12 mouse cellular contexts compared by ENCODE assay signal in genomic region chr11:65271000-65271399, GRCm38 (mm10). TPM values are rescaled to one million over a fixed set of nuclear protein-coding genes. Genes with fewer than 3 reads are reported as not detected.
DNase-seq lines count a peak whose midpoint lies in the region; ATAC-seq and TF ChIP-seq lines count a peak whose summit lies in the region.
"Had no signal": no experiment of that assay in that cellular context is flagged by ENCODE, and none has a peak within 500 bp of the region (broad histone marks: within the 10 kb centered on the region; RNA-seq: fewer than 3 reads in every experiment).

No protein-coding gene starts in this region.

- H3K9ac ChIP-seq in heart, adult 2 months (ENCODE audit: low read depth, low read length), result no peak overlapping the region
- H3K9ac ChIP-seq in midbrain, embryonic 12.5 days (replicated peaks), result no peak overlapping the region
- peak overlapping the region; percentile 91; the same call in 1 of the 2 replicates for H3K9ac ChIP-seq in heart, embryonic 16.5 days (ENCODE audit: low read length)
- no peak overlapping the region for H3K9ac ChIP-seq in stomach, embryonic 14.5 days (replicated peaks; ENCODE audit: low read depth, low read length)
- H3K9ac ChIP-seq: liver, embryonic 12.5 days; neural tube, embryonic 12.5 days had no signal

- peak overlapping the region; percentile 88 for H3K27ac ChIP-seq in heart, adult 2 months
- H3K27ac ChIP-seq in midbrain, embryonic 12.5 days (replicated peaks), result no peak overlapping the region
- no peak overlapping the region for H3K27ac ChIP-seq in midbrain, embryonic 10.5 days (replicated peaks)
- peak overlapping the region; percentile 97 for H3K27ac ChIP-seq in heart, embryonic 16.5 days (ENCODE audit: low read length)
- no peak overlapping the region for H3K27ac ChIP-seq in stomach, embryonic 14.5 days (ENCODE audit: low read length)
- H3K27ac ChIP-seq: liver, embryonic 12.5 days; neural tube, embryonic 12.5 days had no signal

- peak in 1 of 2 experiments; percentile 39 for DNase-seq in heart, adult 2 months
- no peak for DNase-seq in heart, postnatal 25 days (ENCODE audit: low spot score)
- no peak for DNase-seq in midbrain, embryonic 10.5 days (ENCODE audit: low spot score)
- DNase-seq in frontal cortex, postnatal 10 days (ENCODE audit: low spot score in 2 of 2), result no peak
- no peak for DNase-seq in cerebellum, adult 8-10 months
- DNase-seq: kidney, postnatal 36 days; right cerebral cortex, postnatal 14 days had no signal

- ATAC-seq in midbrain, embryonic 12.5 days (ENCODE audit: low FRiP score, low read depth), result no peak
- ATAC-seq in heart, embryonic 16.5 days (replicated peaks; ENCODE audit: extremely low read depth, insufficient read depth, low FRiP score), result no peak; the same call in 1 of the 2 replicates
- ATAC-seq in stomach, embryonic 14.5 days (ENCODE audit: insufficient number of reproducible peaks, insufficient read depth, low FRiP score, low read depth), result no peak
- ATAC-seq: liver, embryonic 12.5 days had no signal

- H3K4me3 ChIP-seq in heart, adult 2 months, result no peak overlapping the region
- H3K4me3 ChIP-seq in midbrain, embryonic 12.5 days, result no peak overlapping the region
- H3K4me3 ChIP-seq in midbrain, embryonic 10.5 days, result no peak overlapping the region
- peak overlapping the region; percentile 66 for H3K4me3 ChIP-seq in heart, embryonic 16.5 days (ENCODE audit: low read length)
- peak overlapping the region; percentile 44; the same call in 1 of the 2 replicates for H3K4me3 ChIP-seq in stomach, embryonic 14.5 days (ENCODE audit: low read depth, low read length)
- H3K4me3 ChIP-seq: liver, embryonic 12.5 days had no signal

- no peaks in the 10 kb centered on the region for H3K79me2 ChIP-seq in heart, adult 2 months (replicated peaks; ENCODE audit: control insufficient read depth, insufficient read depth, low read length)

- H3K9me3 ChIP-seq in midbrain, embryonic 12.5 days, result no peaks in the 10 kb centered on the region
- H3K9me3 ChIP-seq in midbrain, embryonic 10.5 days (replicated peaks), result no peaks in the 10 kb centered on the region
- no peaks in the 10 kb centered on the region for H3K9me3 ChIP-seq in heart, embryonic 16.5 days (replicated peaks; ENCODE audit: control insufficient read depth, low read length)
- no peaks in the 10 kb centered on the region for H3K9me3 ChIP-seq in stomach, embryonic 14.5 days (ENCODE audit: control insufficient read depth, low read depth, low read length)
- H3K9me3 ChIP-seq: liver, embryonic 12.5 days; neural tube, embryonic 12.5 days had no signal

- no peak for TF ChIP-seq POLR2A in heart, adult 2 months (IDR thresholded peaks at IDR 0.05; ENCODE audit: insufficient read depth, low read depth, low read length)

- no peaks in the 10 kb centered on the region for H3K4me1 ChIP-seq in heart, adult 2 months (ENCODE audit: control insufficient read depth, insufficient read depth, low read length)
- H3K4me1 ChIP-seq in midbrain, embryonic 12.5 days, result peaks cover 12% of the 10 kb centered on the region
- peaks cover 25% of the 10 kb centered on the region for H3K4me1 ChIP-seq in midbrain, embryonic 10.5 days
- H3K4me1 ChIP-seq in heart, embryonic 16.5 days (ENCODE audit: control insufficient read depth, insufficient read depth, low read length), result peaks cover 11% of the 10 kb centered on the region
- no peaks in the 10 kb centered on the region for H3K4me1 ChIP-seq in stomach, embryonic 14.5 days (ENCODE audit: control insufficient read depth, insufficient read depth, low read length)
- H3K4me1 ChIP-seq: liver, embryonic 12.5 days had no signal

- intact Hi-C loops in heart, adult 2 months (cut with DNase I), result loop anchor here (2.0 to 5.0 kb wide), 2 partner anchors 28 to 361 kb away; no protein-coding TSS in a partner anchor
- intact Hi-C loops in heart, postnatal 25 days (cut with DNase I), result no loop called here

- H3K36me3 ChIP-seq in heart, adult 2 months (ENCODE audit: control insufficient read depth, insufficient read depth, low read length), result no peaks in the 10 kb centered on the region
- no peaks in the 10 kb centered on the region for H3K36me3 ChIP-seq in midbrain, embryonic 12.5 days
- H3K36me3 ChIP-seq in midbrain, embryonic 10.5 days, result no peaks in the 10 kb centered on the region
- H3K36me3 ChIP-seq in heart, embryonic 16.5 days (ENCODE audit: control insufficient read depth, insufficient read depth), result no peaks in the 10 kb centered on the region
- no peaks in the 10 kb centered on the region for H3K36me3 ChIP-seq in stomach, embryonic 14.5 days (ENCODE audit: control insufficient read depth, insufficient read depth, low read length)
- H3K36me3 ChIP-seq: liver, embryonic 12.5 days; neural tube, embryonic 12.5 days had no signal

- no peak for TF ChIP-seq EP300 in heart, adult 2 months (IDR thresholded peaks at IDR 0.05; ENCODE audit: insufficient read depth, low read depth, low read length)

- WGBS in heart, adult 2 months, result 8% methylated on average over 4 of the region's 4 CpGs
- 20% methylated on average over 4 of the region's 4 CpGs for WGBS in midbrain, embryonic 12.5 days
- WGBS in midbrain, embryonic 10.5 days, result 28% methylated on average over 4 of the region's 4 CpGs
- 9% methylated on average over 4 of the region's 4 CpGs for WGBS in heart, embryonic 16.5 days
- 15% methylated on average over 4 of the region's 4 CpGs for WGBS in stomach, embryonic 14.5 days

- H3K27me3 ChIP-seq in heart, adult 2 months (ENCODE audit: control insufficient read depth, insufficient read depth, low read length), result no peaks in the 10 kb centered on the region
- peaks cover 35% of the 10 kb centered on the region for H3K27me3 ChIP-seq in midbrain, embryonic 12.5 days
- peaks cover 37% of the 10 kb centered on the region for H3K27me3 ChIP-seq in midbrain, embryonic 10.5 days (ENCODE audit: low read depth, poor library complexity, severe bottlenecking)
- peaks cover 6% of the 10 kb centered on the region for H3K27me3 ChIP-seq in heart, embryonic 16.5 days (ENCODE audit: control insufficient read depth, insufficient read depth, low read length)
- no peaks in the 10 kb centered on the region for H3K27me3 ChIP-seq in stomach, embryonic 14.5 days (ENCODE audit: control insufficient read depth, insufficient read depth, low read length)

- peak overlapping the region; percentile 92; the same call in 1 of the 2 replicates for H3K4me2 ChIP-seq in midbrain, embryonic 12.5 days (replicated peaks)
- H3K4me2 ChIP-seq in heart, embryonic 16.5 days (ENCODE audit: low read depth, low read length), result peak overlapping the region; percentile 75
- peak overlapping the region; percentile 78 for H3K4me2 ChIP-seq in stomach, embryonic 14.5 days (replicated peaks; ENCODE audit: low read depth, low read length)

- peak; percentile 23 for TF ChIP-seq CTCF in heart, adult 2 months (IDR thresholded peaks at IDR 0.05)

RNA-seq across cellular contexts. Expression of gene Myocd, which starts 1.2 kb away (rescaled TPM):
- 10 to 100 TPM; 82.5 to 87.1 TPM for total RNA-seq in heart, adult 2 months (2021)
- polyA plus RNA-seq in heart, adult 2 months (2012; rRNA removed), result 30.6 and 37.7 TPM in 2 replicates
- total RNA-seq in heart, postnatal 25 days (2021), result 100 to 1,000 TPM in 1 of 2 experiments, 10 to 100 TPM in 1; 85.7 to 101 TPM
- polyA plus RNA-seq in midbrain, embryonic 12.5 days (2016; fragmentation: Nextera tagmentation; extraction: Ambion mirVana), result 0.56 and 1.0 TPM in 2 replicates
- 1.6 and 1.8 TPM in 2 replicates for polyA plus RNA-seq in midbrain, embryonic 10.5 days (2016; fragmentation: Nextera tagmentation; extraction: Ambion mirVana)
- 52.5 and 60.5 TPM in 2 replicates for polyA plus RNA-seq in heart, embryonic 16.5 days (2015; fragmentation: Nextera tagmentation; extraction: Ambion mirVana)
- polyA plus RNA-seq in stomach, embryonic 14.5 days (2014; fragmentation: Nextera tagmentation; extraction: Ambion mirVana), result 55.3 and 63.0 TPM in 2 replicates

Comparison
In these comparisons a context has a peak if more than half of its experiments do, and no peak if none do; other contexts are left out.
1. H3K4me3 ChIP-seq: peak in heart, embryonic 16.5 days (single experiment) and stomach, embryonic 14.5 days (single experiment); none in heart, adult 2 months (single experiment), midbrain, embryonic 12.5 days (single experiment) and midbrain, embryonic 10.5 days (single experiment).
2. H3K27ac ChIP-seq: peak in heart, adult 2 months (single experiment) and heart, embryonic 16.5 days (single experiment); none in midbrain, embryonic 12.5 days (single experiment), midbrain, embryonic 10.5 days (single experiment) and stomach, embryonic 14.5 days (single experiment).
3. RNA of gene Myocd, which starts 1.2 kb away (polyA plus RNA-seq): 55.3 to 63.0 TPM in stomach, embryonic 14.5 days, 52.5 to 60.5 TPM in heart, embryonic 16.5 days and 30.6 to 37.7 TPM in heart, adult 2 months; 1.6 to 1.8 TPM in midbrain, embryonic 10.5 days and 0.56 to 1.0 TPM in midbrain, embryonic 12.5 days; every median in the first group is over 10 times any median in the second.
4. Peak in every context shown above with its lines, with median percentiles within 50 percentile points of each other: H3K4me2 ChIP-seq.